Mouse (Mus musculus) left cerebral cortex, adult 8-10 months (tissue): Measurements from ENCODE around the gene Mgrn1. TPM values are rescaled to one million over a fixed set of nuclear protein-coding genes. Genes with fewer than 3 reads are reported as not detected.

ENCODE experiments used
- DNase-seq, 2 experiments: peaks; one replicate each; pipeline ENCODE4 v3.0.0; 2022; ENCODE audit warnings: low spot score in 2 of 2
- total RNA-seq, 4 experiments: library from RNA; stranded (reverse); gene quantifications; 2 replicates each; pipeline ENCODE4 v1.2.4; 2022

The Mgrn1 gene
- total RNA-seq, 4 experiments from 2014 or later, result 210 to 220 (median 214) TPM

GRCm38 (mm10) chr16:4978275-4979051, 92.4 kb downstream of the Mgrn1 start:
- no peak for DNase-seq

- no peak for DNase-seq
Observed at GRCm38 (mm10) chr16:4979755-4980380, 93.8 kb downstream of the Mgrn1 start.

- no peak for DNase-seq
Observed at GRCm38 (mm10) chr16:4984717-4985116, 98.7 kb downstream of the Mgrn1 start.

Other genes with a start within 250 kb of the Mgrn1 start
- gene Vasn, start 246.3 kb upstream of the Mgrn1 start, total RNA-seq, result 10 to 100 TPM in 2 of 4 experiments, 1 to 10 TPM in 2; 8.5 to 10.4 (median 9.9) TPM
- 10 to 100 TPM; 63.0 to 66.1 (median 65.1) TPM for gene Dnaja3, start 246.3 kb upstream of the Mgrn1 start, total RNA-seq
- gene Coro7, start 206.5 kb upstream of the Mgrn1 start, total RNA-seq, result 10 to 100 TPM; 88.7 to 98.8 (median 95.6) TPM
- gene Nmral1, start 166.9 kb upstream of the Mgrn1 start, total RNA-seq, result 10 to 100 TPM; 15.8 to 18.9 (median 17.4) TPM
- 10 to 100 TPM; 91.8 to 98.0 (median 93.1) TPM for gene Hmox2, start 159.9 kb upstream of the Mgrn1 start, total RNA-seq
- gene Cdip1, start 96.0 kb upstream of the Mgrn1 start, total RNA-seq, result 100 to 1,000 TPM; 195 to 206 (median 203) TPM
- gene 4930562C15Rik, start 50.8 kb upstream of the Mgrn1 start, total RNA-seq, result not detected
- 10 to 100 TPM; 74.5 to 92.0 (median 80.8) TPM for gene Ubald1, start 5.9 kb upstream of the Mgrn1 start, total RNA-seq
- gene Nudt16l1, start 52.5 kb downstream of the Mgrn1 start, total RNA-seq, result 10 to 100 TPM; 65.1 to 79.3 (median 69.9) TPM
- gene Anks3, start 78.0 kb downstream of the Mgrn1 start, total RNA-seq, result 10 to 100 TPM; 48.8 to 58.9 (median 56.3) TPM
- gene Sept12, start 111.6 kb downstream of the Mgrn1 start, total RNA-seq, result not detected
- gene Smim22, start 121.0 kb downstream of the Mgrn1 start, total RNA-seq, result not detected
- 100 to 1,000 TPM; 160 to 204 (median 189) TPM for gene Rogdi, start 127.3 kb downstream of the Mgrn1 start, total RNA-seq
- 100 to 1,000 TPM; 139 to 152 (median 147) TPM for gene Glyr1, start 163.6 kb downstream of the Mgrn1 start, total RNA-seq
- gene Ubn1, start 163.8 kb downstream of the Mgrn1 start, total RNA-seq, result 10 to 100 TPM; 36.4 to 42.8 (median 40.3) TPM
- gene Ppl, start 246.2 kb downstream of the Mgrn1 start, total RNA-seq, result 1 to 10 TPM; 1.7 to 3.0 (median 1.9) TPM